Mouse (Mus musculus): ENCODE results near the gene 9430097D07Rik.
A peak's percentile ranks its signal among the peaks of the same experiment; 100 is the strongest.

DNA sequence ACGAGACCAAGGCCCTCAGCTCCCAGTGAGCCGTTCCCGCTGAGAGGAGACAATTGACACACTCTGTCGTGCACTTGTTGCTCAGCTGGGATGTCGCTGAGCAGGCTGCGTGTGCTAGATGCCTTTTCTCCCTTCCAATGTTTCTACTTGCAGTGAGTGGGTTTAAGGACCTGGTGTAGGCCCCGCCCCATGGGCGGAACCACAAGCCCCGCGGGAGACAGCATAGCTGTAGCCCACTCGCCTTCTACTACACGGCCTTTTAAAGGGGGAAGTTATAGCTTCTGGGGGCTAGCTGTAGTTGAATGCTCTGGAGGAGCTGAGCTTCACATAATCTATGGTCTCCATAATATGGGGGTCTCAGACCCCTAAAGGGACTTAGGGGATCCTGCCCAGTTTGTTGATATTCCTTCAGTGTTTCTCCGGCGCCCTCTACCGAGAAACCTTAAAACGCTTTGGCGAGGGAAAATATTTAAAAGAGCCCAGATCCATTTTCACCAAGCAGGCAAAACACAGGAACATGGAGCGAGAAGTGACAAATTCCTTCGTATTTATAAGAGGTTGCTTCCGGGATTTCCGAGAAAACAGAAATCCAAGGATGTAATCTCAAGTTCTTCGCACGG, 35.2 kb upstream of the 9430097D07Rik start:
- TF ChIP-seq POLR2A (IDR thresholded peaks at IDR 0.05; ENCODE audit: insufficient read depth, low read depth, low read length) = no peak
- peak; percentile 26; the same call in 1 of the 2 replicates for TF ChIP-seq CTCF (IDR thresholded peaks at IDR 0.05; ENCODE audit: insufficient read depth, low read depth, low read length)

Measured in olfactory bulb, adult 2 months (tissue).